Mouse (Mus musculus) liver, embryonic 15.5 days (tissue): ENCODE data around the gene Rpgr. TPM values are rescaled to one million over a fixed set of nuclear protein-coding genes. Genes with fewer than 3 reads are reported as not detected.

ENCODE experiments used
- ATAC-seq: fragments of 200-750 bp; cut with Nextera tagmentation; 2 replicates; pipeline ENCODE4 v1.8.0; 2017; ENCODE audit warnings: moderate number of reproducible peaks, mild to moderate bottlenecking, moderate library complexity; ENCODE audit not compliant: insufficient read depth
- H3K27ac ChIP-seq: fragments of 300-500 bp; sonication (generic); replicated peaks from 2 replicates; pipeline ENCODE4 v1.5.1; 2015; ENCODE audit warnings: mild to moderate bottlenecking, inconsistent platforms
- H3K27me3 ChIP-seq: fragments of 300-500 bp; sonication (generic); 2 replicates; pipeline ENCODE4 v1.6.1; 2015; ENCODE audit warnings: mild to moderate bottlenecking, inconsistent platforms
- H3K36me3 ChIP-seq: fragments of 300-500 bp; sonication (generic); replicated peaks from 2 replicates; pipeline ENCODE4 v1.6.1; 2015; ENCODE audit warnings: moderate library complexity, mild to moderate bottlenecking, inconsistent platforms
- H3K4me1 ChIP-seq: fragments of 300-500 bp; sonication (generic); replicated peaks from 2 replicates; pipeline ENCODE4 v1.6.1; 2015; ENCODE audit warnings: inconsistent platforms
- H3K4me2 ChIP-seq: fragments of 300-500 bp; sonication (generic); 2 replicates; pipeline ENCODE4 v1.6.1; 2015; ENCODE audit warnings: moderate library complexity, mild to moderate bottlenecking, inconsistent platforms
- H3K4me3 ChIP-seq: fragments of 300-500 bp; sonication (generic); replicated peaks from 2 replicates; pipeline ENCODE4 v1.5.1; 2015; ENCODE audit warnings: mild to moderate bottlenecking, inconsistent platforms
- H3K9ac ChIP-seq: fragments of 300-500 bp; sonication (generic); 2 replicates; pipeline ENCODE4 v1.6.1; 2015; ENCODE audit warnings: moderate library complexity, mild to moderate bottlenecking, inconsistent platforms
- H3K9me3 ChIP-seq: fragments of 300-500 bp; sonication (generic); replicated peaks from 2 replicates; pipeline ENCODE4 v1.6.1; 2016; ENCODE audit warnings: inconsistent platforms
- WGBS: fragments of 180-500 bp; shearing (Covaris S2); methylation state at CpG from one replicate; pipeline ENCODE4 v1.1.7; 2015; ENCODE audit warnings: mixed read lengths; ENCODE audit not compliant: insufficient replicate concordance; 5-methylcytosine and 5-hydroxymethylcytosine counted together
- polyA plus RNA-seq: library from polyadenylated mRNA; unstranded; fragments of >200 nt; fragmentation: Nextera tagmentation; extraction: Ambion mirVana; gene quantifications from 2 replicates; pipeline ENCODE4 v1.2.1, GENCODE M21; 2015

Rpgr gene
- polyA plus RNA-seq, 1 experiment from 2014 or later = 2.3 TPM

- Histone ChIP-seq H3K4me2 (no peak overlapping the region), H3K27ac (no peak overlapping the region), H3K36me3 (no peaks in the 10 kb centered on the region), H3K4me3 (no peak overlapping the region), H3K4me1 (no peaks in the 10 kb centered on the region), H3K9me3 (no peaks in the 10 kb centered on the region), H3K9ac (no peak overlapping the region), H3K27me3 (no peaks in the 10 kb centered on the region)
- 57% methylated on average over 5 of the region's 5 CpGs for WGBS
- no peak for ATAC-seq
Observed at GRCm38 (mm10) chrX:10205937-10206336, 10.8 kb downstream of the Rpgr start.

GRCm38 (mm10) chrX:10201289-10201688, 15.4 kb downstream of the Rpgr start:
- no peak overlapping the region for H3K4me2 ChIP-seq
- H3K4me1 ChIP-seq = no peaks in the 10 kb centered on the region
- no peaks in the 10 kb centered on the region for H3K27me3 ChIP-seq
- H3K27ac ChIP-seq = no peak overlapping the region
- H3K9ac ChIP-seq = no peak overlapping the region
- H3K4me3 ChIP-seq = no peak overlapping the region
- 15% methylated on average over 2 of the region's 2 CpGs for WGBS
- no peak for ATAC-seq
- H3K36me3 ChIP-seq = no peaks in the 10 kb centered on the region
- H3K9me3 ChIP-seq = no peaks in the 10 kb centered on the region

- WGBS = 53% methylated on average over 3 of the region's 3 CpGs
- no peaks in the 10 kb centered on the region for H3K9me3 ChIP-seq
- no peak overlapping the region for H3K4me3 ChIP-seq
- H3K4me2 ChIP-seq = no peak overlapping the region
- no peaks in the 10 kb centered on the region for H3K4me1 ChIP-seq
- H3K36me3 ChIP-seq = no peaks in the 10 kb centered on the region
- H3K27ac ChIP-seq = no peak overlapping the region
- H3K27me3 ChIP-seq = no peaks in the 10 kb centered on the region
- no peak overlapping the region for H3K9ac ChIP-seq
- ATAC-seq = no peak
Observed at GRCm38 (mm10) chrX:10152390-10152789, 64.3 kb downstream of the Rpgr start.

GRCm38 (mm10) chrX:10117065-10117719, 99.5 kb downstream of the Rpgr start, which contains the start of gene Srpx:
Srpx (minus strand) TSS chrX:10117709.
- no peak for ATAC-seq

GRCm38 (mm10) chrX:10115780-10116179, 100.9 kb downstream of the Rpgr start:
- 31% methylated on average over 3 of the region's 3 CpGs for WGBS
- Histone ChIP-seq H3K27me3 (0 out of 2 replicates have a peak, but pooled peaks cover 7% of the 10 kb centered on the region), H3K36me3 (no peaks in the 10 kb centered on the region), H3K4me3 (no peak overlapping the region), H3K27ac (no peak overlapping the region), H3K9me3 (no peaks in the 10 kb centered on the region), H3K4me2 (no peak overlapping the region), H3K4me1 (no peaks in the 10 kb centered on the region), H3K9ac (no peak overlapping the region)
- ATAC-seq = no peak

More at GRCm38 (mm10) chrX:10117065-10117719, 99.5 kb downstream of the Rpgr start, which contains the start of gene Srpx:
- H3K36me3 ChIP-seq = no peaks in the 10 kb centered on the region
- no peaks in the 10 kb centered on the region for H3K4me1 ChIP-seq
- H3K9ac ChIP-seq = no peak within 1 kb of the TSS
- WGBS = 21% methylated on average over 19 of the region's 19 CpGs
- no peaks in the 10 kb centered on the region for H3K9me3 ChIP-seq
- peak within 1 kb of the TSS; percentile 13; the same call in 1 of the 2 replicates for H3K4me2 ChIP-seq
- H3K27ac ChIP-seq = no peak within 1 kb of the TSS
- 0 out of 2 replicates have a peak, but pooled peaks cover 7% of the 10 kb centered on the region for H3K27me3 ChIP-seq
- H3K4me3 ChIP-seq = no peak within 1 kb of the TSS

- no peaks in the 10 kb centered on the region for H3K36me3 ChIP-seq
- H3K9me3 ChIP-seq = no peaks in the 10 kb centered on the region
- H3K4me3 ChIP-seq = no peak overlapping the region
- WGBS = 47% methylated on average over 1 of the region's 1 CpGs
- H3K4me2 ChIP-seq = no peak overlapping the region
- no peaks in the 10 kb centered on the region for H3K27me3 ChIP-seq
- H3K4me1 ChIP-seq = no peaks in the 10 kb centered on the region
- H3K9ac ChIP-seq = no peak overlapping the region
- ATAC-seq = no peak
- H3K27ac ChIP-seq = no peak overlapping the region
Observed at GRCm38 (mm10) chrX:10110736-10111135, 106.0 kb downstream of the Rpgr start.

GRCm38 (mm10) chrX:10108558-10108957, 108.2 kb downstream of the Rpgr start:
- Histone ChIP-seq H3K27ac (no peak overlapping the region), H3K4me1 (no peaks in the 10 kb centered on the region), H3K36me3 (no peaks in the 10 kb centered on the region), H3K4me3 (no peak overlapping the region), H3K4me2 (no peak overlapping the region), H3K9me3 (no peaks in the 10 kb centered on the region), H3K9ac (no peak overlapping the region), H3K27me3 (no peaks in the 10 kb centered on the region)
- WGBS = 43% methylated on average over 4 of the region's 4 CpGs
- ATAC-seq = no peak

- H3K4me1 ChIP-seq = no peaks in the 10 kb centered on the region
- H3K9me3 ChIP-seq = no peaks in the 10 kb centered on the region
- WGBS = 62% methylated on average over 5 of the region's 5 CpGs
Observed at GRCm38 (mm10) chrX:10105475-10105874, 111.2 kb downstream of the Rpgr start.

GRCm38 (mm10) chrX:10102739-10103138, 114.0 kb downstream of the Rpgr start:
- Histone ChIP-seq H3K4me3 (no peak overlapping the region), H3K4me1 (no peaks in the 10 kb centered on the region), H3K9me3 (no peaks in the 10 kb centered on the region), H3K27ac (no peak overlapping the region), H3K27me3 (no peaks in the 10 kb centered on the region), H3K9ac (no peak overlapping the region), H3K36me3 (no peaks in the 10 kb centered on the region), H3K4me2 (no peak overlapping the region)
- no peak for ATAC-seq
- 76% methylated on average over 1 of the region's 1 CpGs for WGBS

More at GRCm38 (mm10) chrX:10105475-10105874, 111.2 kb downstream of the Rpgr start:
- Histone ChIP-seq H3K4me3 (no peak overlapping the region), H3K27ac (no peak overlapping the region), H3K4me2 (no peak overlapping the region), H3K36me3 (no peaks in the 10 kb centered on the region), H3K9ac (no peak overlapping the region), H3K27me3 (no peaks in the 10 kb centered on the region)
- ATAC-seq = no peak

- 68% methylated on average over 3 of the region's 3 CpGs for WGBS
- Histone ChIP-seq H3K9ac (no peak overlapping the region), H3K27me3 (no peaks in the 10 kb centered on the region), H3K4me3 (no peak overlapping the region), H3K36me3 (no peaks in the 10 kb centered on the region), H3K27ac (no peak overlapping the region), H3K4me1 (no peaks in the 10 kb centered on the region), H3K4me2 (no peak overlapping the region), H3K9me3 (no peaks in the 10 kb centered on the region)
- no peak for ATAC-seq
Observed at GRCm38 (mm10) chrX:10095797-10096196, 120.9 kb downstream of the Rpgr start.

GRCm38 (mm10) chrX:10080385-10080784, 136.3 kb downstream of the Rpgr start:
- Histone ChIP-seq H3K4me3 (no peak overlapping the region), H3K36me3 (no peaks in the 10 kb centered on the region), H3K9me3 (no peaks in the 10 kb centered on the region), H3K27me3 (no peaks in the 10 kb centered on the region), H3K4me2 (no peak overlapping the region), H3K4me1 (no peaks in the 10 kb centered on the region), H3K27ac (no peak overlapping the region), H3K9ac (no peak overlapping the region)
- WGBS = 51% methylated on average over 3 of the region's 3 CpGs
- ATAC-seq = no peak

- H3K27ac ChIP-seq = no peak overlapping the region
- H3K36me3 ChIP-seq = no peaks in the 10 kb centered on the region
- no peak for ATAC-seq
- no peaks in the 10 kb centered on the region for H3K4me1 ChIP-seq
- 42% methylated on average over 1 of the region's 1 CpGs for WGBS
- no peaks in the 10 kb centered on the region for H3K9me3 ChIP-seq
- no peaks in the 10 kb centered on the region for H3K27me3 ChIP-seq
- no peak overlapping the region for H3K9ac ChIP-seq
- H3K4me2 ChIP-seq = no peak overlapping the region
- no peak overlapping the region for H3K4me3 ChIP-seq
Observed at GRCm38 (mm10) chrX:10079981-10080380, 136.7 kb downstream of the Rpgr start.
